Mouse (Mus musculus): Measurements from ENCODE around the gene Tsga13.

DNA sequence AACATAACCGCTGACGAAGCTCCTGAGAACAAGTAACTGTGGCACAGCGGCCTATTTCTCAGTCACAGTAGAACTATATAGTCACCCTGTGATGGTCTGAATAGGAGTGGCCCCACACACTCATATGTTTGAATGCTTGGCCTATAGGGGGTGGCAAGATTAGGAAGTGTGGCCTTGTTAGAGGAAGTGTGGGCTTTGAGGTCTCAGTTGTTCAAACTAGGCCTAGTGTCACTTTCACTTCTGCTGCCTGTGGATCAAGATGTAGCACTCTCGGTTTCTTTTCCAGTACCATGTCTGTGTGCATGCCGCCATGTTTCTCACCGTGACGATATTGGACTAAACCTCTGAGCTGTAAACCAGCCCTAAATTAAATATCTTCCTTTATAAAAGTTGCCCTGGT is 59.4 kb downstream of the Tsga13 start:
- TF ChIP-seq CTCF (IDR thresholded peaks at IDR 0.05; ENCODE audit: extremely low read depth, insufficient read length, insufficient replicate concordance, low read depth, low read length) (no peak), POLR2A (IDR thresholded peaks at IDR 0.05; ENCODE audit: low read depth, low read length) (no peak)
